Mouse (Mus musculus) stomach, postnatal 0 days (tissue): Measurements from ENCODE around the gene Dad1.

Source experiments
- CTCF ChIP-seq: IDR thresholded peaks from 2 replicates; pipeline ENCODE4 v1.5.1; 2016; ENCODE audit warnings: antibody characterized with exemption, low read depth, mild to moderate bottlenecking, moderate library complexity
- EP300 ChIP-seq: optimal IDR thresholded peaks from 2 replicates; pipeline ENCODE3; 2016; ENCODE audit warnings: antibody characterized with exemption

DNA sequence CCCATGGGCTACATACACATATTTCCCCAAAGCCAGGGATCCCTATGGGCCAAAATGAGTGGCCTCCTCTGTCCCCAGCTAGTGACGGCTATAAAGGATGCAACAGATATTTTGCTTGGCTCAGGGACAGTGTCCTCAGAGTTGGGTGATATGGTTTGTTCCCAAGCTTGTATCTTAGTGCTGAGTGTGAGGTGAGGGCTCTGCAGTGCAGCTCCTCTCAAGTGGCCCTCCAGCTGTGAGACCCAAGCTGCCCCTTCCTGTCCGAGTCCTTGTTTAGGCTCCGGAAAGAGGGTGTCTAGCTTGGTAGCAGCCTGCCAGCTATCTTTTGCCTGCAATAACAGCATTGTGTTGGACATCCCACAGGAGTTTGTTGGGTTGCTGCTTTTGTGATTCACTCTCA, 64.6 kb downstream of the Dad1 start:
- TF ChIP-seq CTCF (no peak), EP300 (no peak)
